Mouse (Mus musculus) stomach, postnatal 0 days (tissue): Measurements from ENCODE around the gene Notch4. TPM values are rescaled to one million over a fixed set of nuclear protein-coding genes. Genes with fewer than 3 reads are reported as not detected.
"Not testable (repeated sequence)": the region's sequence is repeated elsewhere in the genome, so short reads cannot be mapped to it uniquely, and the experiment has no call there.

Experiments used
- ATAC-seq: fragments of 200-750 bp; cut with Nextera tagmentation; 2 replicates; pipeline ENCODE4 v1.8.0; 2017; ENCODE audit not compliant: low FRiP score, low TSS enrichment
- DNase-seq: peaks from one replicate; pipeline ENCODE4 v3.0.0-alpha.2; 2016; ENCODE audit warnings: low spot score
- H3K27ac ChIP-seq: fragments of 300-500 bp; sonication (generic); replicated peaks from 2 replicates; pipeline ENCODE4 v1.5.1; 2014; ENCODE audit warnings: mild to moderate bottlenecking, control low read depth
- H3K27me3 ChIP-seq: fragments of 300-500 bp; sonication (generic); 2 replicates; pipeline ENCODE4 v1.6.1; 2014; ENCODE audit warnings: low read length; ENCODE audit not compliant: control insufficient read depth, insufficient read depth
- H3K36me3 ChIP-seq: fragments of 300-500 bp; sonication (generic); 2 replicates; pipeline ENCODE4 v1.6.1; 2014; ENCODE audit warnings: low read length, mixed read lengths; ENCODE audit not compliant: control insufficient read depth, insufficient read depth
- H3K4me1 ChIP-seq: fragments of 300-500 bp; sonication (generic); replicated peaks from 2 replicates; pipeline ENCODE4 v1.6.1; 2014; ENCODE audit warnings: antibody characterized with exemption; ENCODE audit not compliant: control insufficient read depth, insufficient read depth
- H3K4me2 ChIP-seq: fragments of 300-500 bp; sonication (generic); replicated peaks from 2 replicates; pipeline ENCODE4 v1.6.1; 2014; ENCODE audit warnings: low read depth, mild to moderate bottlenecking, control low read depth, moderate library complexity
- H3K4me3 ChIP-seq: fragments of 300-500 bp; sonication (generic); 2 replicates; pipeline ENCODE4 v1.5.1; 2014; ENCODE audit warnings: low read depth, low read length, control low read depth
- H3K9ac ChIP-seq: fragments of 300-500 bp; sonication (generic); 2 replicates; pipeline ENCODE4 v1.6.1; 2014; ENCODE audit warnings: mild to moderate bottlenecking, low read length, control low read depth, mixed read lengths
- H3K9me3 ChIP-seq: fragments of 300-500 bp; sonication (generic); 2 replicates; pipeline ENCODE4 v1.6.1; 2016; ENCODE audit warnings: low read length; ENCODE audit not compliant: control insufficient read depth
- CTCF ChIP-seq: IDR thresholded peaks from 2 replicates; pipeline ENCODE4 v1.5.1; 2016; ENCODE audit warnings: antibody characterized with exemption, low read depth, mild to moderate bottlenecking, moderate library complexity
- EP300 ChIP-seq: optimal IDR thresholded peaks from 2 replicates; pipeline ENCODE3; 2016; ENCODE audit warnings: antibody characterized with exemption
- WGBS: fragments of 180-500 bp; shearing (Covaris S2); extraction: QIAGEN DNeasy Blood & Tissue Kit; methylation state at CpG from one replicate; pipeline ENCODE4 v1.1.7; 2014; 5-methylcytosine and 5-hydroxymethylcytosine counted together
- polyA plus RNA-seq: library from polyadenylated mRNA; unstranded; fragments of >200 nt; fragmentation: Nextera tagmentation; extraction: Ambion mirVana; gene quantifications from 2 replicates; pipeline ENCODE4 v1.2.1, GENCODE M21; 2015

The Notch4 gene
- polyA plus RNA-seq, 1 experiment from 2014 or later: 3.1 TPM

DNA sequence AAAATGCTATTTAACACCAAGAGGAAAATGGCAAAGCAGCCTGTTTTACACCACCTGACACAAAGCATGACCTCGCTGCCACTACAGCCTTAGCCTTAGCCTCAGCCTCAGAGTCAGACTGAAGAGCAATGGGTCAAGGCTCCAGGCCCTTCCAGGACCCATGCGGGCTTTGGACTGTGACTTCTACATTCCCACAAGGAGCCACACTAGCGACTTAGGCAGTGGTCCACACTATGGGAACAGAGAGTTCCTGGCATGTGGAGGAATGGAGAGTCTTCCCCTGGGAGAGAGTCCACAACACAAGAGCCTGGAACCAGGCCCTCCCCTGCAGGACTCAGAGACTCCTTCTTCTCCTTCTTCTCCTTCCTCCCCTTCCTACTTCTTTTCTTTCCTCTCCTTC is 31.4 kb upstream of the Notch4 start:
- H3K4me1 ChIP-seq: no peaks in the 10 kb centered on the region
- H3K9me3 ChIP-seq: no peaks in the 10 kb centered on the region
- no peaks in the 10 kb centered on the region for H3K36me3 ChIP-seq
- no peaks in the 10 kb centered on the region for H3K27me3 ChIP-seq
- no peak for TF ChIP-seq EP300
- TF ChIP-seq CTCF: no peak
- H3K27ac ChIP-seq: no peak overlapping the region
- WGBS: 79% methylated on average over 3 of the region's 3 CpGs
- H3K9ac ChIP-seq: no peak overlapping the region
- ATAC-seq (no peak), DNase-seq (no peak)
- no peak overlapping the region for H3K4me3 ChIP-seq
- H3K4me2 ChIP-seq: no peak overlapping the region

DNA sequence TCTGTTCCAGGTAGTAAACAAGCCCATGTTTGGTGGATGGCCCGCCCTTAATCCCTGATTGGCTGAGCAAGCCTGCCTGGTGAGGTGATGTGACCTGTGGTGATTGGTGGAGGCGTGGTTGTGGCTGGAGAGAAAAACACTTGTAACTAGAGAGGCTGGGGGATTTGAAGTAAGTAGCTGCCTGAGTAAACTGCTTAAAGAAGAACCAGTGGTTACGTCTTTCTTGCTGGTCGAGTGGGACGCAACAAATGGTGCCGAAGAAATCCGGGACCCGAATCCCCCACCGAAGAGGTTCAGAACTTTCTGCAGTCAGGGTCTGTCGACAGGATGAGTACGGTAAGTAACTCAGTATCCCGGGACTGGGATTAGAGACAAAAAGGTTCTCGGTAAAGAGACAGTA is 20.5 kb upstream of the Notch4 start:
- WGBS: 97% methylated on average over 12 of the region's 13 CpGs
- H3K36me3 ChIP-seq: not testable (repeated sequence)

GRCm38 (mm10) chr17:34546797-34547196 is 17.3 kb upstream of the Notch4 start:
- WGBS: 80% methylated on average over 1 of the region's 1 CpGs
- Histone ChIP-seq H3K9ac (no peak overlapping the region), H3K4me2 (no peak overlapping the region), H3K27me3 (no peaks in the 10 kb centered on the region), H3K4me1 (no peaks in the 10 kb centered on the region), H3K27ac (no peak overlapping the region), H3K9me3 (no peaks in the 10 kb centered on the region), H3K36me3 (no peaks in the 10 kb centered on the region), H3K4me3 (no peak overlapping the region)
- no peak for DNase-seq
- TF ChIP-seq EP300: no peak
- TF ChIP-seq CTCF: no peak
- no peak for ATAC-seq

More for the DNA sequence above, 20.5 kb upstream of the Notch4 start:
- not testable (repeated sequence) for ATAC-seq, DNase-seq, H3K9me3 ChIP-seq, H3K27me3 ChIP-seq, H3K9ac ChIP-seq, H3K27ac ChIP-seq, H3K4me2 ChIP-seq, H3K4me3 ChIP-seq, H3K4me1 ChIP-seq

- H3K27ac ChIP-seq: no peak overlapping the region
- TF ChIP-seq CTCF (no peak), EP300 (no peak)
- WGBS: 94% methylated on average over 4 of the region's 4 CpGs
Measured at GRCm38 (mm10) chr17:34547601-34548000, 16.5 kb upstream of the Notch4 start.

DNA sequence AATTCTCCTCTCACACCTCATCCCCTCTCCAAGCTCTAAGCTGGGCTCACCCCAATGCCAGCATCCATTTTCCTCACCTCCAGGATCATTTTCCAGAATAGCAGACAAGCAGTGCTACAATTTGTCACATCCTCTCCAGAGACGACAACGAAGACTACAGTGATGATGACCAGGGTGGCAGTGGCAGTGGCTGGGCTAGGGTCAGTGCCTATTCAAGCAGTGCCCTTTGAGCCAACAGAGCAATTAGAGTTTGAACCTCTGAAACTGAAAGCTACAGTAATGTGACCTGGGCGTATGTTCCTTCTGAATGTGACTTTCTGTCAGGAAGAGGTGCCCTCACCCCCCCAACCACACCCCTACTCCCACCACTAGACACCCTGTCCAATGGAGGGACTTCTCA is 14.9 kb upstream of the Notch4 start:
- Histone ChIP-seq H3K4me2 (no peak overlapping the region), H3K27ac (no peak overlapping the region), H3K4me1 (no peaks in the 10 kb centered on the region), H3K9me3 (no peaks in the 10 kb centered on the region), H3K36me3 (no peaks in the 10 kb centered on the region), H3K9ac (no peak overlapping the region), H3K27me3 (no peaks in the 10 kb centered on the region), H3K4me3 (no peak overlapping the region)
- WGBS: 81% methylated on average over 3 of the region's 3 CpGs
- TF ChIP-seq EP300: no peak
- no peak for TF ChIP-seq CTCF
- DNase-seq: no peak
- no peak for ATAC-seq

More at GRCm38 (mm10) chr17:34547601-34548000, 16.5 kb upstream of the Notch4 start:
- Histone ChIP-seq H3K4me1 (no peaks in the 10 kb centered on the region), H3K27me3 (no peaks in the 10 kb centered on the region), H3K4me3 (no peak overlapping the region), H3K36me3 (no peaks in the 10 kb centered on the region), H3K9ac (no peak overlapping the region), H3K9me3 (no peaks in the 10 kb centered on the region), H3K4me2 (no peak overlapping the region)
- no peak for DNase-seq
- no peak for ATAC-seq

DNA sequence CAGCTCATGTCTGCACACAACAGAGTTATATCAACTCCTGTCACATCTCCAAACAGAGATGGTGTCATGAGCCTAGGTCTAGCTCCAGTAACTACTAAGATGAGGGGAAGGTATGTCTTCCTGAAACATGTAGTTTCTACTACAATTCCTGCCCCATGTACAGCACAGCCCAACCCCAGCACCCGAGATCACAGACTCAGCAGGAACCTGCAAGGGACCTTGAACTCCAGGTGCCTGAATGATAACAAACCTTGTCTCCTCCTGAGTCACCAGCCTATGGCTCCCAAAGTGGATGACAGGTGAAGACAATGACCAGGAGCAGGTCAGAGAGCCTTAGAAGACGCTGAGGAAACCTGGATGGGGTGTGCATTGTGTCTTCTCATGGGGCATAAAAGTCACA is 14.2 kb upstream of the Notch4 start:
- Histone ChIP-seq H3K9me3 (no peaks in the 10 kb centered on the region), H3K9ac (no peak overlapping the region), H3K4me1 (no peaks in the 10 kb centered on the region), H3K27ac (no peak overlapping the region), H3K4me2 (no peak overlapping the region), H3K27me3 (no peaks in the 10 kb centered on the region), H3K36me3 (no peaks in the 10 kb centered on the region), H3K4me3 (no peak overlapping the region)
- DNase-seq: no peak
- TF ChIP-seq CTCF: no peak
- no peak for TF ChIP-seq EP300
- 69% methylated on average over 2 of the region's 2 CpGs for WGBS
- no peak for ATAC-seq
